Mouse (Mus musculus) cerebellum, adult 11-12 months (tissue): ENCODE measurements at regions not wholly inside any gene's neighbourhood (a gene's known extent, or its start where the extent isn't known, plus 50 kb on each side); places are given as distances from the start of the nearest gene placed in this dataset.
A peak's percentile ranks its signal among the peaks of the same experiment; 100 is the strongest.

Experiments
- DNase-seq: peaks from one replicate; pipeline ENCODE4 v3.0.0; 2022

DNA sequence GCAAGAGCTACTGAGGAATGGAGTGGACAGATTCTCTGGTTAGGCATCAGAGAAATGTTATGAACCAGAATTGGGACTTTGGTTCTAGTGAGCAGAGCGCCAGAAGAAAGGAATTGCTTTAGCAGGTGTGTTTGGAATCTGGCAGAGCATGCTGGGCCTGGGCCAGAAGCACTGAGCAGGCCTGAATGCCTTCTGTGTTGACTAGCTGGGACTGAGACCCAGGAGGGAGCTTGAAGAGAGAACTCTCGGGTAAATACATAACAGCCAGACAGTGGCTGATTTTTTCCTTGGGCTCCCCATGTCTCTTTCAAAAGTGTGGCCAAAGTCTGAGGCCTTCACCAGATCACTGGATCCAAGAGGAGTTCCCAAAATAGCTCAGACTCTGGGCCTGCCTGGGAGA lies 107.5 kb upstream of the Zfp462 start:
- peak; percentile 67 for DNase-seq

DNA sequence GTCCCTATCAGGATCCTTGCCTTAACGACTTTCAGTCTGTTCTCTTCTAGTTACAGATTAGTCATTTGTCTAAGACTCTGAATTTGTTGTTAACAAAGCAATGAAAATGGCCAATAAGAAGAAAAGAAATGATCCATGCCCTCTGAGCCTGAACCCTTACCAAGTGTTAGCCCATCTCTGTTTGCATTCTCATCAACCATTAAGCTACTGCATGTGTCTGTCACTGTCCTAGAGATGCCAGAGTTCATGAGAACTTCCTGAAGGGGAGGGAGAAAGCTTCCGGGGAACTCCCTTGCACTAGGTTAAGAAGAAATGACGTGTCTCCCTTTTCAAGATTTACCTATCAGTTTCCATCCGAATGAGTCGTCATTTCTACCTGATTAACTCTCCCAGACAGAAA lies 106.7 kb upstream of the Zfp462 start:
- no peak for DNase-seq

DNA sequence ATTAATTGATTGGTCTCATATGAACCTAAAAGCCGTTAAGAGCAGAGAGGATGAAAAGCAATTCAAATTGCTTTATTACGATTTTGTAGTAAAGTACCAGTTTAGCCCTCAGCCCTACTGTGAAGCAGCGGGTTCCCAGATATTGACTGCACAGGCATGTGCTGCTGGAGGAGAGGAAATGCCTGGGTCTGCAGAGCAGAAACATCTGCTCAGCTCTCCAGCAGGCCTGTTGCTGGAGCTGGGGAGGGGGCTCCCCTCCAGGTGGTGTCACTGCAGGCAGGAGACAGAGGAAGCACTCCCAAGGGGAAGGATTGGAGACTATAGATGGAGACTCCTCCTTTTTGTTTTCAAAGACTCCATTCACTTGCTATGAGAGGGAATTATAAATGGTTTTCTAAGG lies 106.1 kb upstream of the Zfp462 start:
- DNase-seq = no peak

GRCm38 (mm10) chr4:54852991-54853925 lies 91.6 kb upstream of the Zfp462 start:
- DNase-seq = no peak

- DNase-seq = no peak
Observed at GRCm38 (mm10) chr4:54858604-54859003, 86.2 kb upstream of the Zfp462 start.

DNA sequence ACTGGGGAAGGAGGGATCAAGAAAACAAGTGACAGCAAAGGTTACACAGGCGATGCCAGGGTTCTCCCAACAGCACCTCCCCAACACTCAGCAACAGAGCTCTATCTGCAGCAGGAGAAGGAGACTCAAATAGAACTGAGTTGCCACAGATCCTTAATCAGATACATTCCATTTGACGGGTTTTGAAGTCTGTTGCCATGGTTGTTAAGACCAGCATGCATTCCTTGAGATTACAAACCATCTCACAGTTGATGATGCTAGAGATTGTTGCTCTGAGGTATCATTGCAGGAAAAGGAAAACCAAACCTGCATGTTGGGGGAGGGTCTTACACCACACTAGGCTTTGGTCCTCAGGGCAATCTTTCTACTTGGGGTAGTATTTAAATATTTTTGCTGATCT lies 78.8 kb upstream of the Zfp462 start:
- no peak for DNase-seq

DNA sequence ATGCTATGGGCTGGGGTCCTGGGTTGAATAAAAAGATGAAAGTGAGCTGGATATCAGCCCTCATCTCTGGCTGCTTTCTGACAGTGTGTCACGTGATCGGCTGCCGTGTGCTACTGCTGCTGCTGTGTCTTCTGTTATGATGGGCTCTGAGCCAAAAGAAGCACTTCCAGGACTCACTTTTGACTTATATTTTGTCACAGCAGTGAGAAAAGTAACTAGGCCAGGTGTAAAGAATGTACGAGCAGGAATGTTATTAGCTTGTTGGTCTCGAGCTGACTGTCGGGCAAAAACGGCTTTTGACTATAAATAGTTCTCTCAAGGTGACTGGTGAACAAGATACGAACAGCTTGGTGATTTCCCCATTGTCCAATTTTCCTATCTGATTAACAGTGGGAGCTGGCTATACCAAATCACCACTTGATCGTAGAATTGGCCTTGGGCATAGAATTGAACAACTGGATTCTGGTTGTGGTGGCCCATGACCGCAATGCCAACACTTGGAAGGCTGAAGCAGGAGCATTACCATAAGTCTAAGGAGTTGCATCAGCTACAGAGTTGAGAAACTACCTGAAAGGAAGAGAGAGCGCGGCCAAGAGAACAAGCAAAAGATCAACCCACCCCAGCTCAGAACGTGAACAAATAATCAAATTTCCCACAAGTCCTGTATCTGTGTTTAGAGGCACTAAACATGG lies 70.6 kb upstream of the Zfp462 start:
- DNase-seq = no peak

GRCm38 (mm10) chr4:54875506-54875905 lies 69.3 kb upstream of the Zfp462 start:
- no peak for DNase-seq

- DNase-seq = no peak
Observed at GRCm38 (mm10) chr4:54877361-54877760, 67.5 kb upstream of the Zfp462 start.

GRCm38 (mm10) chr4:54878531-54878930 lies 66.3 kb upstream of the Zfp462 start:
- DNase-seq = no peak

DNA sequence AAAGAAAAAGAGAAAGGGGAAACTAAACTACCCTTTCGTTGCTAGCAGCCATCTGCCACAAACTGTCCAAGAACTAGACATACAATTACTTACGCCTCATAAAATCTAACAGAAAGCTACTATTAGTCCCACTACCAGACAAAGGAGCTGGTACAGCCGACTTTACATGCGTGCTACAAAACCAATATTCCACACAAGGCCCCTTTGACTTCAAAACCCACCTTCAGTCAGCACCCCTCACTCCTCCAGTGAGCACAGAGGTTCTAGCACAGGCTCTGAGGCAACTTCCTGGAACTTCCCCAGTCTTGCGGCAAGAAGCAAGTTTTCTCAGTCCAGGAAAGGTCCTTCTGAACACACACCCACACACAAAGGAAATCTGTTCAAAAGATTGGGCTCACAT lies 51.6 kb upstream of the Zfp462 start:
- no peak for DNase-seq
